Mouse (Mus musculus) gastrocnemius, adult 2 months (tissue): ENCODE measurements around the gene Aig1. TPM values are rescaled to one million over a fixed set of nuclear protein-coding genes. Genes with fewer than 3 reads are reported as not detected.

Experiments used
- DNase-seq: peaks from one replicate; pipeline ENCODE4 v3.0.0; 2022
- H3K27ac ChIP-seq: fragments of 200-600 bp; 2 replicates; pipeline ENCODE4 v1.8.1; 2022; ENCODE audit warnings: mild to moderate bottlenecking
- H3K4me3 ChIP-seq: fragments of 200-600 bp; 2 replicates; pipeline ENCODE4 v1.8.1; 2022; ENCODE audit warnings: mild to moderate bottlenecking, moderate library complexity
- CTCF ChIP-seq: fragments of 200-600 bp; IDR thresholded peaks from 2 replicates; pipeline ENCODE4 v1.8.1; 2022; ENCODE audit warnings: antibody characterized with exemption, mild to moderate bottlenecking, moderate library complexity
- intact Hi-C: fragments of 180-260 bp; cut with DNase I; formaldehyde crosslinking; loops from one replicate; pipeline ENCODE4 v1.15.1; 2025
- total RNA-seq, 2 experiments: library from RNA; stranded (reverse); gene quantifications; 2 replicates each; pipeline ENCODE4 v1.2.3; 2021

Gene Aig1
- total RNA-seq, 2 experiments from 2014 or later, result 15.7 to 18.0 TPM

DNA sequence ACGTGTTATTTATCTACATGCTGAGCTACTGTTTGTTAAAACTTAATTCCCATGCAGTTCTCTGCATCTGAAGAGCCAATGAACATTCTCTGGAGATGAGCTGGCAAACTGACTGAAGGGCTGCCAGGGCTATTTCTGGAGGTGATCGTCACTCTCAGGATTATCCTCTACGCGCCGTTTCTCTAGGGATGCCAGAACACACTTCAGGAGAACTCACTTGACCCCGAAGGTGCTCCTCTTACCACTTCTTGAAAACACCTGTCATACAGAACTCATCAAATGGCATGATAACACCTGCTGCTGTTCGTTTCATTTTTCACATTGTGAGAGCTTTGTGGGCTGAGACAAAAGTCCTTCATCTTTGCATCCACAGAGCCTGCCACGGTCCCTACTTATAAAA, 25.9 kb downstream of the Aig1 start:
- Histone ChIP-seq H3K27ac (peak overlapping the region; percentile 78), H3K4me3 (peak overlapping the region; percentile 44)
- intact Hi-C loops, result loop anchor here (2.0 kb wide), 1 partner anchor 34 kb away; no protein-coding TSS in a partner anchor
- TF ChIP-seq CTCF, result no peak
- peak; percentile 87 for DNase-seq

- Histone ChIP-seq H3K27ac (0 out of 2 replicates have a peak overlapping the region, but pooled peaks have one; percentile 8), H3K4me3 (no peak overlapping the region)
- intact Hi-C loops, result no loop called here
- no peak for TF ChIP-seq CTCF
- no peak for DNase-seq
These were observed 30.2 kb downstream of the Aig1 start for GRCm38 (mm10) chr10:13838511-13839126.

DNA sequence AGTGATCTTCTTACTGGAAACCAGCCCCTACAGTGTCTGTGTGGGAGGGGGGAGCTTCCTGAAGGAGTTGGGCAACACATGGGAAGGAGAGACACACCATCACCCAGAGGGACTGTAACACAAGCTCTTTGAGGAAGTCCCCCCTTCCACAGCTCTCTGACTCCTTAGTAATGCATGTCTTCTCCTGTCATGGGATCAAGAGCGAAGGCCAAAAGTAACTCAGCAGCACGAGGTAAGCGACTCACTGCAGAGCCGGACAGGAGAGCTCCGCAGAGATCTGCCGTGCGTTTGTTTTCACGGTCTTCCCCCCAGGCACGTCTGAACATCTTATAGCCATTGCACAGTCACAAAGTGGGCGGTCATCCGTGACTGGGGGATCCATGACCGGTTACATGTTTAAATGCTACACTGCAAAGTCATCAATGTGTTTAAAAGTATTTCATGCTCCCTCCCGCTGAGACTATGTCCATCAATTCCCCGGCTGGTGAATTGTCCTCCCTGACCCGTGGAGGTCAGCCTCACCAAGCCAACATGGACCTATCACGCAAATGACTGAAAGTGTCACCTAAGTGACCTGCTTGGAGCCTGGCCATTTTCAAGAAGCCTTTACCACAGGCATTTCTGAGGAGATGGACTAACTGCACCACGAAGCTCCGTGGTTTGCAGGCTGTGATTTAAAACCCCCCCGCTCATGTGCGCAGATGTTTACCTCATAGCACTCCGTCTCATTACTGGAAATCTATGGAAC, 30.9 kb downstream of the Aig1 start:
- intact Hi-C loops, result no loop called here
- no peak for DNase-seq
- no peak overlapping the region for H3K4me3 ChIP-seq
- peak overlapping the region; percentile 44 for H3K27ac ChIP-seq
- TF ChIP-seq CTCF, result no peak

DNA sequence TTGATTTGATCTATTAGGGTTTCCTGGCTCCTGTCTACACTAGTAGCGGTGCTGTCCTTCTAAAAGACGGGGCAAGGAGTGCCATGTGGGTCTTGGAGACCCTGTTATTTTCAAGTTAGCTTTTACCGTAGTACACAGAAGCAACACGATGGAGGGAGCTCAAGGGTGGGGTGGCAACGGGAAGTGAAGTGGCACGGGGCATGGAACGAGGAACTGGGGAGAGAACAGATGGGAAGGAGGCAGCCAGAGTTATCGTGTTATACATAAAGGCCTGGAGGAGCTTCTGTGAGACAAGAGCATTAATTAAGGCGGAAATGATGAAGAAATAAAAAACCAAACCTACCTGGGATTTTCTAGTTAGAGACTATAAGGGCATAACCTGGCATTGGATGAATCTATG, 31.8 kb downstream of the Aig1 start:
- no peak for DNase-seq
- intact Hi-C loops, result no loop called here
- no peak overlapping the region for H3K4me3 ChIP-seq
- no peak for TF ChIP-seq CTCF
- H3K27ac ChIP-seq, result no peak overlapping the region

DNA sequence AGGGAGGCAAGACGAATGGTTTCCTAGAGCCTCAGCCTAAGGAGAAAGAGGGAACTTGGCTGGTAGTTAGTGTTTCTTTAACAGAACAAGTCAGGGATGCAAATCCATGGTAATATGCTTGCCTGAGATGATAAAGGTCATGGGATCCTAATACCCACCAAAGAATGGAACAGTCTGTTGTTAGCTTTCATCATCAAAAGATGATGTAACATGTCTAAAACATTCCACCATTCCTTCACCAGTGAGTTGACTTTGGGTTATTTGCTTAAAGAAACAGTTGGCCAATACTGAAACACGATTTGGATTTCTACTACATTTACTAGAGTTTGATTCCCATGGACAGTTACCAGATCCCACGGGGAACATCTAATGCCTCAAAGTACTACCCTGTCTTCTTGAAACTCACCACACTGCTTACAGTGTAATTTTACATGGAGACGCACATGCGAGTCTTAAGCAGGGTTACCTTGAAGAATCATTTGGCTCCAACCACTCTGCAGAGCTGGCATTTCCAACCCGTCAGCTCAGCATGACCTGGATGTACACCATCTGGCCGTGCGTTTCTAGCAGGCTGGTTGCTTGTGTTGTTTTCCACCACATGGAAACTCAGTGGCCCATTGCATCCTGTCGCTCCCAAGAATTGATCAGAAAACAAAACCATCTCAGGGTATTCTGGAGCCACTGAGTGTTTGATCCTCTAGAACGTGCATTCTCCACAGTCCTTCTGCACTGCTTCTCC, 32.9 kb downstream of the Aig1 start:
- no peak for TF ChIP-seq CTCF
- intact Hi-C loops, result no loop called here
- peak; percentile 53 for DNase-seq
- peak overlapping the region; percentile 29 for H3K27ac ChIP-seq
- H3K4me3 ChIP-seq, result no peak overlapping the region

DNA sequence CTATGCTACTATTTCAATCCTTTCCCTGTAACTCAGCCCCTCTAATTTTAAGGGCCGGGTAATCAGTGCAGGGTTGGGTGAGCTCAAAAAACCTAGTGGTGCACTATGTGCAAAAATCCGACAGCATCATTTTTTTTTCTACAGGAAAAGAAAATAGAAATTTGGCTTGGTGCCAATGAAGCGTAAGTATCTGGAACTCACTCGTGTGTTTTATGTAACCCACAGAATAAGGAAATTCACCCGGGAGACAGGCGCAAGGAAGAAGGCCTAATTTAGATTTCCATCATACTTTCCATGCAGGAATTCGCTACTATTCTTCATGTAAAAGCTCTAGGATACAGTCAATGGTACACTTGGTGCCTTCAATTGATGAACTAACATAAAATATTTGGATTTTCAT, 34.7 kb downstream of the Aig1 start:
- no peak for DNase-seq
- Histone ChIP-seq H3K4me3 (no peak overlapping the region), H3K27ac (no peak overlapping the region; the same call in 1 of the 2 replicates)
- intact Hi-C loops, result no loop called here
- TF ChIP-seq CTCF, result no peak

GRCm38 (mm10) chr10:13833066-13833566, 35.7 kb downstream of the Aig1 start:
- TF ChIP-seq CTCF, result no peak
- intact Hi-C loops, result no loop called here
- Histone ChIP-seq H3K27ac (peak overlapping the region; percentile 61), H3K4me3 (no peak overlapping the region; the same call in 1 of the 2 replicates)
- DNase-seq, result no peak

DNA sequence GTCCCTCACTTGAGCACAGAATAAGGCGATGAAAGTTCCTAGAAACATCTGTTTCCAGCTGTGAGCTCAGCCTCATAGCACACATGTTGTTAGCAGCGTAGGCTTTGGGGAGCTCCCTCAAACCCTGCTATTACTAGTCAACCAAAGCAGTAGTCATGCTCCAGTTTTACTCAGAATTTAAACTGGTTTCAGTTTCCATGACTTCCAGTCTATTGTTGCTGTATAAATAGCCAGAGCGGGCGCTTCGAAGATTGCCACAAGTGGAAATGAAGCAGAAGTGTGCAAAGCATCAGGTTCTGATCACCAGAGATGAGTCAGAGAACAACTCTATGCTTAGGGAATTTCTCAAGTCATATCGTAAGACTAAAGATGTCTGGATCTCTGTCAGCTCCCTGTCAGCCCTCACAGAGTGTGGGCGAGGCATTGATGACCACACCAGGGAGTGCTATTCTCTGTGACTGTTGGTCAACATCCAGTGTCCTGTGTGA, 36.2 kb downstream of the Aig1 start:
- intact Hi-C loops, result no loop called here
- no peak for TF ChIP-seq CTCF
- Histone ChIP-seq H3K27ac (peak overlapping the region; percentile 61), H3K4me3 (peak overlapping the region; percentile 27)
- DNase-seq, result peak; percentile 40

- TF ChIP-seq CTCF, result no peak
- intact Hi-C loops, result no loop called here
- H3K4me3 ChIP-seq, result no peak overlapping the region
- no peak overlapping the region for H3K27ac ChIP-seq
- DNase-seq, result no peak
These were observed 41.6 kb downstream of the Aig1 start for GRCm38 (mm10) chr10:13827150-13827549.

DNA sequence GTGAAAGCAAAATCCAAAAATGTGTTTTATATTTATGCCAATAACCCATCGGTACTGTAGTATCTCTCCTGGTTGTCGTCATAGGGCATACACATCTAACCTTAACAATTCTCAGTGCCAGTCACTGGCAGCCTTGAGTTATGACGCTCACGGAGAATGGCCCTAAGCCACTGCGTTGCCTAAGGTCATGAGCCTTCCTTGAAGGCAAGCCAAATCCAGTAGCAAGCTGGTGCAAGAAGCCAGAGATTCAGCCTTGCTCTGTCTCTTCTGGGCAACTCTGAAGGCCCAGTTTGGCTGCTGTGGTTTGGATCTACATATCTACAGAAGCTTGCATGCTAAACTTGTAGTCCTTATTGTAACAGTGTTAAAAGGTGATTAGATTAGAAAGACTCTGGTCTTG, 55.2 kb downstream of the Aig1 start:
- no peak for TF ChIP-seq CTCF

DNA sequence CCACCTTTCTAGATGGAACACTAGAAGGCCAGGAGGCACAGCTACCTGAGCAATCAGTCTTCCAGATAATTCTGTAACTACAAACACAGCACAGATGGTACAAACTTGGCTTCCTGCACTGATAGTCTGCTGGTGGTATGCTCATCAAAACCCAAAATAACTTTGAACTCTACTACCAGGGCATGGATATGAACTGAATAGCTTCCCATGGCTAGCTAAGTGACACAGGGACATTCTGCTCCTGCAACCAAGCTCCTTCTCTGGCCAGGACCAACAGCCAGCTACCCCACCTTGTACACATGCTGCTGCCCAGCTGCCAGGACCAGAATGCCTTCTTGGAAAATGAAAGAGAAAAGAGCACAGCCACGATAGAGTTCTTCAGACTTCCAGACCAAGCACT, 60.5 kb downstream of the Aig1 start:
- DNase-seq, result peak; percentile 76
- no peak for TF ChIP-seq CTCF
- Histone ChIP-seq H3K27ac (peak overlapping the region; percentile 81), H3K4me3 (peak overlapping the region; percentile 42)
- intact Hi-C loops, result loop anchor here (2.0 to 10.0 kb wide), 3 partner anchors 35 to 397 kb away; partner anchors contain the start of gene Aig1

More for the DNA sequence above, 55.2 kb downstream of the Aig1 start:
- Histone ChIP-seq H3K27ac (peak overlapping the region; percentile 53), H3K4me3 (no peak overlapping the region)
- peak; percentile 65 for DNase-seq
- intact Hi-C loops, result no loop called here

DNA sequence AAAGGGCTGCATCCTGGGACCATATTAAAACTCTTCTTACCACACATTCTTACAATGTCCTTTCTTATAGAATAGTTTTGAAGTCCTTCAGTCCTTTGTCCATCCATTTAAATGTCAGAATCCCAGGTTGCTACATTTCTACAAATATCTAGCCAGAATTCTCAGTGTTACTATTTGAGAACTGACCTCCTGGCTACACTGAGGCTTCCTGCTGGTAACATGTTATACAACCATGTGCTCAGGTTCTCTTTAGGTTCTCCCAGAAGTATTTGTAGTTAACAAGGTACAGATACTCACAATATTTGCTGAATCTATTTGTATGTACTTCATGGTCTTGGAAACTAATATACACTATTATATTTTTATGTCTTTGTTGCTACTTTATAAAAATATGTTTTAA, 62.0 kb downstream of the Aig1 start:
- Histone ChIP-seq H3K4me3 (no peak overlapping the region), H3K27ac (no peak overlapping the region)
- TF ChIP-seq CTCF, result no peak
- intact Hi-C loops, result loop anchor here (10.0 kb wide), 1 partner anchor 398 kb away; no protein-coding TSS in a partner anchor
- no peak for DNase-seq
